Mouse (Mus musculus) NIH3T3 (cell line): Measurements from ENCODE around the gene Masp1.

Source experiments
- DNase-seq: peaks from one replicate; pipeline ENCODE4 v3.0.0-alpha.2; 2012; ENCODE audit warnings: low read depth

The Masp1 gene

DNA sequence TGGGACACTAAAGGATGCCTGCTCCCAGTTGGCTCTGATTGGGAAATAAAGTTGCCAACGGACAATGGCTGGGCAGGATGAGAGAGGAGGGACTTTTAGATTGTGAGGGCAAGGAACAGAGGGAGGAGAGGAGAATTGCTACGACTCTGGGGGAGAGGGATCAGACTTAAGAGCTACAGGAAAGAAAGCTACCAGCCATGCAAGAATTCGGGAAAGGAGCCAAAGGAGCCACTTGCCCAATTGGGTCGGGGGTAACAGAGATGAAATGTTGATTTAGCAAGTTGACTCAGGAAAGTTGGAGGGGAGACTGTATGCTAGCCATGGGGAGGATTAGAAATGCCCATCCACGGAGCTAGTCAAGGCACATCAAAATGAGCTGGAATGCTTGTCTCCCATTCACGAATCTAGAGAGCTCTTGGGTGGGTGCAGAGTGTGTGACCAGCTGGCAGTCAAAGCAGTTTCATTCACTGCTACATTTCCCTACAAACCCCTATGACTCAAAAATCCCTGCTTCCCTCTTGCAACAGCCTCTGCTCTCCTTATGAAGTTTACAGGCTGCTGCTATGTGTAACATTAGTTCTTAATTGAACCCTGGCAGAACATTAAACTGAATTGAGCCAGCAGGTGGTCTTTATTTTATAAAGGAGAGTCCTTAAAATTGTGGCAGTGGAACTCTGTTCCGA is 61.6 kb downstream of the Masp1 start:
- DNase-seq: peak; percentile 58

DNA sequence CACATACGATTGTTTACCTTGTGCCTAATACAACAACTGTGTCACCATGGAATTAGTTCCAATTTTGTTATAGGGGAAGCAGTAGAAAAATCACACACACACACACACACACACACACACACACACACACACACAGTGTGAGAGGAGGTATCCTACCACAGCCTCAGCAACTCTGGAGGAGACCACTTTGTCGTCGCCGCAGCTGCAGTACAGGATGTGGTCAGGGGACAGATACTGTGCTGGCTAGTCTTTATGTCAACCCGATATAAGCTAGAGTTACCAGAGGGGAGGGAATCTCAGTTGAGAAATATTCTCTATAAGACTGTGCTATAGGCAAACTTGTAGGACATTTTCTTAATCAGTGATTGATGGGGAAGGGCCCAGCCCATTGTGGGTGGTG is 63.3 kb downstream of the Masp1 start:
- DNase-seq: no peak

DNA sequence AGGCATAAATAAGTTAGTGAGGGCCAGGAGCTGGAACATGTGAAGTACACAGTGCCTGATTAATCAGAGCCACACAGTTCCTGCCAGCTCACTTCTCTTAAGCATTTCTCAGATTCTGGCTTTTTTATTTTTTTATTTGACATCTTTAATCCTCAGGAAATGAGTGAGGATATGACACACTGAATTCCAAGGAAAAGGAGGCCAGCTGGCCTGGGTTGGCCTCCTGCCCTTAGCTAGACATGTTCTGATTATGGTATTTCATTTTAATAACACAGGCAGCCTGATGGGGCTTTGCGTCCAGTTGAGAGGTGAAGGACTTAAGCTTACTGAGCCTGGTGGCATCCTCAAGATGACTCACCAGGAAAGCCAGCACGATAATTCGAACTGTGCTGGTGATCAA is 64.1 kb downstream of the Masp1 start:
- DNase-seq: peak; percentile 83

DNA sequence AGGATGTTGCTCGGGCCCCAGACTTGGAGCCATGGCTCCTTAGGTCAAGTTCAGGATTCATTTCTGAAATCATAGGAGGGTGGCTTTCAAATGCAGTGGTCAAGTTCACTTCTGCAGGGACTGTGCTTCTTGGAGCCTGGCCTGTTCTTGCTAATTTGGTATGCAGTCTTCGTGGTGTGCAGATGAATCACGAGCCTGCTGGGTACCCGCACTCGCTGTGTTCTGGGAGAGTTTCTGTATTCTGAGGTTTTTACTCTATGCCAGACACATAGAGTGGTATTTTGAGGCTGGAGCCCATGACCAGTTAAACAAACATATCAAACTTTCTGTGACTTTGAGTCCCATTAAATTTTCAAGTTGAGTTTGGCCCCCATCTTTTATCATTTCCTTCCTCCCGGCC is 66.2 kb downstream of the Masp1 start:
- peak; percentile 78 for DNase-seq

DNA sequence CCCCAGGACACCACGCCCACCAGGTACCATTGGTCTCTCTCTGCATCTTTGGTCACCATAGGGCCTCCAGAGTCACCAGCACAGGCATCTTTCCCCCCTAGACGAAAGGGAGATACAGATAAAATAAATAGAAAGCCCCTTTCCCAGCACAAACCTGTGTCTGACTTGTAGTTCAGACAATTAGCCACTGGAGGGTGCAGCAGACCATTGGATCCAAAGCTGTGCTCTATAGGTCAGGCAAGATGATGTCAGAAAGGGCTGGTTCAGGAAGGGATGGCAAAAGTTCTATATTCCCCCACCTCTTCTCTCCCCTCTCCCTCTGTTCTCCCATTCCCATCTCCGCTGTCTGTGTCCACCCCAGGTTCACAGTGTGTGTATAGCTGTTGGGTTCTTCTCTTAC is 68.1 kb downstream of the Masp1 start:
- peak; percentile 61 for DNase-seq

DNA sequence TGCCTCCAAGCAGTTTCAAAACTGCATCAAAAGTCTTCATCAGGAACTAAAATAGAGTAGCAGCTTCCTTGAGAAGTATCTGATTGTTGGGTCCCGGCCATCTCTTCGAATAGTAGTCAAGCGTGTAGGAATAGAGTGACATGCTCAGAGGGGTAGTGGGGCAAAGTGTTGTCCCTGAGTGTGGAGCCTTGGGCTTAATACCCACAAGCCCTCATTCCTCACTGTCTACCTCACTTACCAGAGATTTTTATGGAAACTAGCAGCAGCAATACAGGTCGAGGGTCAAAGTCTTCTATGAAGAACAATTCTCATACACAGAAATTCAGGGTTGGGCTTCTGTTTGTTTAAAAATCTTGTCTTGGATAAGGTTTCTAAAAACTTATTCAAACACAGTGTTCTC is 69.8 kb downstream of the Masp1 start:
- DNase-seq: no peak

DNA sequence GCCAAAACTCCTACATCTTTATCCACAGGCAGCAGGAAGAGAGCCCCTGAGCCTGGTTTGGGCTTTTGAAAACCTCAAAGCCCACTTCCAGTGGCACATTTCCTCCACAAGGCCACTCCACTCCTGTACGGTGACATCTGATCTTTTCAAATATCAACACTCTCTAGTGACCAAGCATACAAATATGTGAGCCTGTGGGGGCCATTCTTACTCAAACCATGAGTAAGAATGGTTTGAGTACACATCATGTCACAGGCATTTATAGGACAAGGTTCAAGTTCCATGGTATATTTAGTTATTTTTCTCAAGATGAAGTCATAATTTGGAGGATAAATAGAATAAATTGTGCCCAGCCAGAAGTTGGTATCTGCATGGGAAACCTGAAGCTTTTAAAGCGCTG is 70.7 kb downstream of the Masp1 start:
- peak; percentile 41 for DNase-seq

DNA sequence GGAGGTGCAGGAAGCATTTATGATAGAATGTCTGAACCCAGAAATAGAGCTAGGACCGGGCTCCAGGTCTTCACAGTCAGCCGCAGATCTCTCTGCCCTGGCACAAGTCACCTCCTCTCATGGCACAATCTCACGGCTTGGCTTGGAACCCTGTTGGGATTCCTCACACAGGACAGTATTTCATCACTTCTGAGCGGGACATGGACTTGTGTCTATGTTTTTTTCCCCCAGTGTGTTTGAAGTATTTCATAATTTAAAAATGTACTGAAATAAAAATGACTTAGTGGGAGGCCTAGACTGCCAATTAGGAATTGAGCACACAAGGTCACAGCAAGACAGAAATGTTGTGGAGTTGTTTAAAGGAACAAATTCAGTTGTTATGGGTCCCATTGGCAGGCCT is 76.4 kb downstream of the Masp1 start:
- no peak for DNase-seq

DNA sequence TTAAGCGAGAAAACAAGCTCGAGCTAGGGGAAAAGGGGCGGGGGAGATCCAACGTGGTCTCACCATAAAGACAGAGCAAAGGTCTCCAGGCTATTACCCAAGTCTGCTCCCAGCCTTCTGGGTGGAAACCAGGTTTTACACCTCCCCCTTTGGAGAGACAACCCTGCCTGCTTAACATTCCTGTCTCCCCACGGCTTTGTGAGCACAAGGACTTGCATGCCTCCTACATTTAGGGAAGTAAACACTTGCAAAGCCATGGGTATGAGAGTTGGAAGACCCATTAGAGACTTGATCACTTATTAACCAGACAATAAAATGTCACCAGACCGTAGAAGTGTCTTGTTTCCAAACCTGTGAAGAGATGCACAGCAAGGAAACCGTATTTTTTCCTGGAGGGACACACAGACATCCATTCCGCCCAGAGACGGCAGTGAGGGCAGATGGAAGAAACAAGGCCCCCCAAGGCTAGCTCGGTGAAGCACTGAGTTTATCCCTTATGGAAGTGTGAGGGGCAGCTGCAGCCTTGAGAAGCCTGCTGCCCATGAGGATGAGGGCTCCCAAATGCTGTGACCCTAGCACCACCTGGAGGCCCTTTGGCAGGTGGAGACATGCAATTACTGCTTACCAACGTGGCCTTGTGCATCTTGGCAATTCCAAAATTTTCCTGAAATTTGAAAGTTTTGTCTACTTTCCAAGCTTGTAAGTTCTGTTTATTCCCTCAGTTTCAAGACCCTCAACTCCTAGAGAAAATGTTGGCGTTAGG is 83.0 kb downstream of the Masp1 start:
- no peak for DNase-seq

DNA sequence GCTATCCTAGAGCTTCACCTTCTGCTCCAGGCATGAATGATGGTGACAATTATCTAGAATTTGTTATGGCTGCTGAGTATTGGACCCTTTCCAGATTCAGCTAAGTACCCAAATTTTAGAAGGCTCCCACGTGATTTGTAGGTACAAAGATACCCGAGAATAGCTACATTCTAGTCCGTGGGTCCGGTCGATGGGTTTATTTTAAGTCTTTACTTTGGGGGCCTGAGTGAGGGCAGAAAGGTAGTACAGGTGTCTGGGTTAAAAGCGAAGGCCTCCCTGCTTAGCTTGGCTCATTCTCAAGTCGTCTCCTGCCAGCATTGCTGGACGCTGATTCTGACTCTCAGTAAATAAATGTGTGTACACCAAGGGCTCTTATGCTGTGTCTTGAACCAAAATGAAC is 90.6 kb downstream of the Masp1 start:
- DNase-seq: no peak

DNA sequence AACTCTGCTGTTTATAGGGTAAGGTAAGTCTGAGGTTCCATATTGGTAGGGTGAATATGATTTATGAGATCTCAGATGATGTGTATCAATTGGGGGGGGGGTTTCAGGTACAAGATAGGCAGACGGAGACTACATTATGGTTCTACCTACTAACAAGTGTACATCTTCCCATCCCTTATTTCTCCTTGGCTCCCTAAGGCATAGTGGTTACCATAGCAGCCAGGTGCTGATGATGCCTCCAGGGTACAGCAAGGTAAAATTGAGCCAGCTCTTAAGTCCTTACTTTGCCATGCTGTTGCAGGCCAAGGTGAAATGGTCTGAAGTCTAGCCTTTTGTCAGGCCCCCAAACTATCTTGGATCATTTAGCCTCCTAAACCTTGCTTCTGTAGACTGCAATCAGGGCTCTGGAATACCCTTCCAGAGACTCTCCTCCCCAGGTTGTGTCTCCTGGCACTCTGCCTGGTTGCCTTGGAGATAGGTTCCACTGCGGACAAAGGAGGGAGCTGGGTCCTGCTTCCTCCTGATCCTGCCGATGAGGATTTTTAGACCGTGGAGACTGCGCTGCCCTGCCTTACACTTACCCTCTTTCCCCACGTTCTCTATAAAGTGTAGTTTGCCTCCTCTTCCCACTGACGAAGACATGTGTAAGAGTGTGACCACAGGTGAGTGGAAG is 91.8 kb downstream of the Masp1 start, which contains the start of gene Rtp1:
Rtp1 (plus strand) TSS at position 487 of the 673 bp plus-strand sequence.
- no peak for DNase-seq

DNA sequence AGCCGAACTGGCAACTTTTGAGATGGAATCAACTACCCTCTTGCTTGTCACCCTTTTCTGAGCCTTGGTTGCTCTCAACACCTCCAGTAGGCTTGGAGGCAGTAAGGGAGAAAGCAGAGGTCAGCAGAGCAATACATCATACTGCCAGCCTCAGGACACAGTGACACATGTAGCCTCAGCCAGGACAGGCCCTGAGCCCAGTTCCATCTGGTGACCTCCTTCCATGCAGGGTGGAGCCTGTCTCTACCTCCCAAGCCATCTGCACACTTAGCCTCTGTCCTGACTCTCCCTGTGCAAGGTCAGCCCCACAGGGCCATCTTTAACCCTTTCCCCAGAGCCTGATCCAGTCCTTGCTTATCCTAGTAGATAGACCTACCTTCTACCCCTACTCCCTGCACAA is 92.9 kb downstream of the Masp1 start:
- no peak for DNase-seq

DNA sequence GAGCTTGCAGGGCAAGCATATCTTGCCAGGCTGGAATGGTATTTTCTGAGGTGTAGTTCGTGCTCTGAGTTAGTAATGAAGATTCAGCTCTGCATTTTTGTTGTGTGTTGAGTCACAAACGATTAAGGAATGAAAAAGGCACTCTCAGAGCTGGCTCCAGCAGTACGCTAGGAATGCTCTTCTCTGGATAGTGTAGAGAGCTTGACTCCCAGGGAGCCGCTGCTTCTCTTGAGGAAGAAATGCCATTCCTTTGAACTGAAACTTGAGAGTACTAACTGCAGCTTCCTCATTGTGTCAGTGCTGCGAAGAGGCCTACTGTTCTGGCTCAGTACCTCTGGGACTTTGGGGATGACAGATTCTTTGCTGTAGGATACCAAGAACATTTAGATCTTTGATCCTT is 96.8 kb downstream of the Masp1 start:
- DNase-seq: no peak

DNA sequence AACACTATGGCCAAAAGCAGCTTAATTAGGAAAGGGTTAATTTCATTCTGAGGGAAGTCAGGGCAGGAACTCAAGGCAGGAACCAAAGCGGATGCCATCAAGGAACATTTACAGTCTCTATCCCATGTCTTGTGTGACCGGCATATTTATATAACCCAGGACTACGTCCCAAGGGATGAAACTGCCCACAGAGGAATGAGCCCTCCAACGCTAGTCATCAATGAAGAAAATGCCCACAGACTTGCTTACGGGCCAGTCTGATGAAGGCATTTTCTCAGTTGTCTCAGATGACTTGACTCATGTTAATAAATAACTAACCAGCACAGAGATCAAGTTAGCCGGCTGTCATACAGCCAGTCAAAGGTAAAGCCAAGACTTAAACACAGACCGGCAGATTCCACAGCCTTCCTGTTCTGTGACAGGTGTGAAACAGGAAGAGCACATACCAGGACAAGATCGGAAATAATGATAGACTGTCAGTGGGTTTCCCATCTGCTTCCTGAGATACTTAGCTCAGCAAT is 101.0 kb downstream of the Masp1 start:
- DNase-seq: no peak

DNA sequence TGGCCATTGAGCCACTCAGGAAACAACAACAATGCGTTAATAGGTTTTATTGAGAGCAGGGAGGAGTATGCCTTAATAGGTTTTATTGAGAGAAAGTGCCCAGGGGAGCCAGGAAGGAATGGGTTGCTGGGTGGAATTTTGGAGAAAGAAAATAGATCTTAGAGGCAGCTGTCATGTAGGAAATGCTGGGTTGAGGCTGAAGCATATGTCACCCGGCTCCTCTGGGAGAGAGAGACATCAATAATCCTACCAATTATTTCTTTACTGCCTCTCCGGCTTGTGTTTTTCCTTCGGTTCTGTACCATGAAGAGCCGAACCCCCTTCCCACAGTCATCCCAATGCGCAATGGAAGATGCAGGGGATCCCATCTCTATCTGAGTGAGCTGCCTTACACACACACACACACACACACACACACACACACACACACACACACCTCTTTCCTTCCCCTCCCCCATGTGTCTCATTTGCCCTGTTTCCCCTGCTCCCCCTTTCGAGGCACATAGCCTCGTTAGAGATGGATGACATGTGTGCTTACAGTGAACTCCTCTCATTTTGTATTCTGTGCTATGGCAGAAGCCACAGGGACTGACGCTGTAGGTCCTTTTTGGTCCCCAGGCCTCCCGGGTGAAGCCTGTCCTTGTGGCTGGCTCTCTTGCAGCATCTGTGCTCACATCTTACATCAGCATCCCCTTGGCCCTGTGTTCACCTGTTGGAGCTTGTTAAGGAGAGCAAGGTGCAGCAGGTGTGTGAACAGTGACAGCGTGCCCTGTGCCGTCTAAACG is 103.0 kb downstream of the Masp1 start:
- no peak for DNase-seq

DNA sequence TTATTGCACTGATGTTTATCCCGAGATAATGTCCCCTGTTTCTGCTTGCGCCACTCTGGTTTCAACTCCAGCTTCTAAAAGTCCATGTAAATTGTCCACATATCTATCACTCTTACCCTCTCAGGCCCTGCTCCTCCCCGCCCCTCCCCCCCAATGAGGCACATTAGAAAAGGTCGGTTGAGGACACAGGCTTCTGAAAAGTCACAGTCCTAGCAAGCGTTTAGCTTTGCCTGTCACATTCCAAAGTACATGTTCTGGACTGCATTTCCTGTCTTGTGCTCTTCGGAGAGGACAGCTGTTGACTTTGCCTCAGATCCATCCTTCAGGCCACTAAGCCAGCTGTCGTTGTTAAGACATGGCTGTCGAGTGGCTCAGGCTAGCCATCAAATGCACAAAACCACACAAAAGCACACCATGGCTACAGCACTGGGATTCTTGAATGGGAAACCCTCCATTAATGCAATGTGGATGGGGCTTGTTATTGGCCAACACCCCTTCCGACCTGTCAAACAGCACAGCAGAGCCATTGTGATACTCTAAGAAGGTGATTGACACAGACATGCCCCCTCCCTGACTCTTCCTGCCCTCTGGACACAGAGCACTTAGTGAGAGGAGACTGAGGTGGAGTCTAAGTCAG is 103.8 kb downstream of the Masp1 start:
- no peak for DNase-seq

DNA sequence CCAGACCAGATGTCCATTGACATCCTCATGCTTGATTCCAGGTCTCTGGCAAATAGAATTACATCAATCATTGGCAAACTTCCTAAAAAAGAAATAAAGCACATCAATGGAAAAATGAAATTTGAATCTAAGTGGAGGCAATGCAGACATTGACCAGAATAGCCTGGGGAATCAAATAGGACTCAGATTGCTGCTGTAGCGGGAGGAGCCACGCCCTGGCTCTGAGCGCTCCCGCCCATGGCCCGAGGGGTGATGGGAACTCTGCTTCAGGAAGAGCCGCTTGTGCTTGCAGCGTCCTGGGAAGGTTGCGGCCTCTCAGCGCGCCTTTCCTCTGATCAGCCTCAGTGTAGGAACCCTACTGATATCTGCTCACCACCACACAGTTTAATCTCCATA is 104.4 kb downstream of the Masp1 start:
- no peak for DNase-seq

DNA sequence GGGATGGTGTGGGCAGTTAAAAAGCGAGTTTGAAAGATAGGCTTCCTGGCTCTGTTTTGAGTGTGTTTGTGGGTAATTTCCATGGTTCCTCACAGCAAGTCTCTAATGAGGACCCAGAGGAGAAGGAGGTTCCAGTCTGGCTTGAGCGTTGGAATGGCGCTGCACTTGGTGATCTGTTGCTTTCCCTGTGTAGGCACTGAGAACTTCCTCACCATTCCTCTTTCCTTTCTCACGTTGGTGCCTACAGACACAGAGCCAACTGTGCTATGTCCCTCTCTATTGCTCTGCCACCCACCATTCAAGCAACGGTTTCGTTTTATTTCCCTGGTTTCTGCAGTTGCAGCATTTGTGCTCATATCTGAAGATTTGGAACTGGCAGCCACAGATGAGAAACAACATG is 107.7 kb downstream of the Masp1 start:
- DNase-seq: no peak

DNA sequence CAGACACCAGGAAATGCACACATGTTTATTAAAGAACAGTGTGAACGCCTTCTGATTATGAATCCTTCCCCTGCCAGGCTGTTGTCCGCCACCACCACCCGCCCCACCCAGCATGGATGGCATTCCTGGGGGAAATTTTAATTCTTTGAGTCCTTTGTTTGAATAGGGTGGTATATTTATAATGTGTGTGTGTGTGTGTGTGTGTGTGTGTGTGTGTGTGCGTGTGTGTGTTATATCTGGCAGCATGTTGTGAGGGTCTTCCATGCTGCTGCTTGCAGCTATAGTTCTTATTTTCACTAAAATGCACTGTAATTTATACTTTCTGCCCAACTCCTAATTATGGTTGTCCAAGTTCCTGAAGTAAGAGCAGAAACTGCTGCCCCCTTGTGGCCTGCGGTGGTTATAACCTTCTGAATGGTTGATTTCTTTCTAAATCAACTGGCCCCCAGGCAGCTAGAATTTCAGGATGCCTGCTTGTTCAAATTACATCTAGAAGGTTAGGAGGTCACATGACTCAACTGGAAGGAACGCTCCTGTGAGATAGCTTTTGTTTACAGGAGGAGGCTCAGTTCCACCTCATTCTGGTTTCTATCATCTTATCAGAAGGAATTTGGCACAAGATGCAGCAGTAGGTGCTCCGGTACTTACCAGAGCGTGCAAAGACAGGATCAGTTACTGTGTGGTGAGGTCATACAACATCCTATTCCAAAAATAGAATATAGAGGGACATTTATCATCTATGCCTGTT is 117.4 kb downstream of the Masp1 start:
- peak; percentile 94 for DNase-seq

DNA sequence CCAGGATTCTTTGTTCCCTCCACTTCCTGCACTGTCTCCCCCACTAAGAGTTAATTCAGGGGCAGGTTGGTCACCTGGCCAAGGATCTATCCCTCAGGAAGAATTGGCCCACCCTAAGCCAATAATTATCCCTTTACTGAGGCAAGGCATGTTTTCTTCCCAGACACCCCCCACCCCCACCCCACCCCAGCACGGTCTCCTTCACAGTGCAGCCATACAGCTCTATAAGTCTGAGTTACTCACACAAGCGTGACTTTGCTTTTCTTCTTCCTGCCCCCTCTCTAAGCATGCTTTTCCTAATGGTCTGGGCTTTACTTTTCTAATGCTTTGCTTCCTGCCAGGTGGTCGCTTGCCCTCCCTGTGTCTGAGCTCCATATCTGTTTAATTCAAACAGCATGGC is 118.7 kb downstream of the Masp1 start:
- no peak for DNase-seq

DNA sequence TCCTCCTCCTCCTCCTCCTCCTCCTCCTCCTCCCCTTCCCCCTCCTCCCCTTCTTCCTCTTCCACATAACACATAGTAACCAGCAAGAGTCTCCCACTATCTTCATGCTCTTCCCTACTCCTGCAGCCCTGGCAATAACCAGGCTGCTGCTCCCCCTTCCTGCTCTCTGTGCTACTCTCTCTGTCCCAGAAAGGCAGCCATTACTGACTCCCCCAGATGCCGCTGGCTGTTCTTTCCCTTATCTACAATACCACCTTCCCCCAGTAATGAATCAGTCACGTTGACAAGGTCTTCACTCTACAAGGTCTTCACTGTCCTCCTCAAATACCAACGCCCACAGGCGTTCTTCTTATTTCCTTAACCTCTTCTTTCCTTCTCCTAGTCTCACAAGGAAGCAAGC is 119.2 kb downstream of the Masp1 start:
- DNase-seq: no peak
